Mouse (Mus musculus): ENCODE results near the gene App. TPM values are rescaled to one million over a fixed set of nuclear protein-coding genes. Genes with fewer than 3 reads are reported as not detected.

Gene App
- polyA plus RNA-seq, 1 experiment, result 207 TPM

GRCm38 (mm10) chr16:85114742-85115141 is 58.8 kb downstream of the App start:
- Histone ChIP-seq H3ac (ENCODE audit: control insufficient read depth, insufficient read length) (no peak overlapping the region), H3K79me2 (ENCODE audit: control insufficient read depth, insufficient read depth) (peaks cover 39% of the 10 kb centered on the region), H3K4me2 (ENCODE audit: low read depth) (peak overlapping the region; percentile 45), H3K4me3 (no peak overlapping the region), H3K27me3 (ENCODE audit: control insufficient read depth, insufficient read depth, insufficient read length) (no peaks in the 10 kb centered on the region), H3K36me3 (ENCODE audit: control insufficient read depth, insufficient read depth) (peaks cover 3% of the 10 kb centered on the region)
- TF ChIP-seq TCF12 (IDR thresholded peaks at IDR 0.05; ENCODE audit: insufficient read depth, poor library complexity, severe bottlenecking) (peak; percentile 77), TCF3 (IDR thresholded peaks at IDR 0.05; ENCODE audit: insufficient read length, low read depth) (no peak), MYOG (IDR thresholded peaks at IDR 0.05; ENCODE audit: control insufficient read depth in 1 of 3, insufficient read depth in 1 of 3, insufficient read length in 2 of 3, low read depth in 2 of 3) (peak in 2 of 3 experiments; percentile 38 to 79), REST (IDR thresholded peaks at IDR 0.05; ENCODE audit: insufficient read depth, insufficient read length) (no peak), POLR2AphosphoS2 (IDR thresholded peaks at IDR 0.05; ENCODE audit: insufficient read length, low read depth) (no peak), MAX (IDR thresholded peaks at IDR 0.05; ENCODE audit: low read depth) (no peak), POLR2A (IDR thresholded peaks at IDR 0.05; ENCODE audit: insufficient read length, low read depth) (no peak), E2F4 (IDR thresholded peaks at IDR 0.05; ENCODE audit: insufficient read depth) (no peak), USF1 (IDR thresholded peaks at IDR 0.05; ENCODE audit: low read depth) (no peak), SRF (IDR thresholded peaks at IDR 0.05; ENCODE audit: control insufficient read depth, insufficient read length, low read depth) (no peak), CEBPB (IDR thresholded peaks at IDR 0.05; ENCODE audit: insufficient read depth, poor library complexity, severe bottlenecking) (no peak), MYOD1 (IDR thresholded peaks at IDR 0.05; ENCODE audit: control insufficient read depth in 1 of 3, insufficient read length in 2 of 3, low read depth in 2 of 3) (peak; percentile 69 to 87 (median 75))

- H3K4me3 ChIP-seq, result no peak overlapping the region
- H3K4me2 ChIP-seq (ENCODE audit: low read depth), result no peak overlapping the region
- TF ChIP-seq REST (IDR thresholded peaks at IDR 0.05; ENCODE audit: insufficient read depth, insufficient read length) (no peak), POLR2AphosphoS2 (IDR thresholded peaks at IDR 0.05; ENCODE audit: insufficient read length, low read depth) (no peak), TCF12 (IDR thresholded peaks at IDR 0.05; ENCODE audit: insufficient read depth, poor library complexity, severe bottlenecking) (no peak), USF1 (IDR thresholded peaks at IDR 0.05; ENCODE audit: low read depth) (no peak), CEBPB (IDR thresholded peaks at IDR 0.05; ENCODE audit: insufficient read depth, poor library complexity, severe bottlenecking) (no peak), POLR2A (IDR thresholded peaks at IDR 0.05; ENCODE audit: insufficient read length, low read depth) (no peak), SRF (IDR thresholded peaks at IDR 0.05; ENCODE audit: control insufficient read depth, insufficient read length, low read depth) (no peak), E2F4 (IDR thresholded peaks at IDR 0.05; ENCODE audit: insufficient read depth) (no peak), MAX (IDR thresholded peaks at IDR 0.05; ENCODE audit: low read depth) (no peak), TCF3 (IDR thresholded peaks at IDR 0.05; ENCODE audit: insufficient read length, low read depth) (no peak), MYOD1 (IDR thresholded peaks at IDR 0.05; ENCODE audit: control insufficient read depth in 1 of 3, insufficient read length in 2 of 3, low read depth in 2 of 3) (no peak), MYOG (IDR thresholded peaks at IDR 0.05; ENCODE audit: control insufficient read depth in 1 of 3, insufficient read depth in 1 of 3, insufficient read length in 2 of 3, low read depth in 2 of 3) (no peak)
- peaks cover 46% of the 10 kb centered on the region for H3K79me2 ChIP-seq (ENCODE audit: control insufficient read depth, insufficient read depth)
- no peaks in the 10 kb centered on the region for H3K27me3 ChIP-seq (ENCODE audit: control insufficient read depth, insufficient read depth, insufficient read length)
- H3ac ChIP-seq (ENCODE audit: control insufficient read depth, insufficient read length), result no peak overlapping the region
- H3K36me3 ChIP-seq (ENCODE audit: control insufficient read depth, insufficient read depth), result no peaks in the 10 kb centered on the region
Observed at GRCm38 (mm10) chr16:85113941-85114340, 59.6 kb downstream of the App start.

- Histone ChIP-seq H3K4me3 (no peak overlapping the region), H3K4me2 (ENCODE audit: low read depth) (no peak overlapping the region), H3K79me2 (ENCODE audit: control insufficient read depth, insufficient read depth) (peaks cover 62% of the 10 kb centered on the region), H3K27me3 (ENCODE audit: control insufficient read depth, insufficient read depth, insufficient read length) (no peaks in the 10 kb centered on the region), H3K36me3 (ENCODE audit: control insufficient read depth, insufficient read depth) (no peaks in the 10 kb centered on the region), H3ac (ENCODE audit: control insufficient read depth, insufficient read length) (no peak overlapping the region)
- TF ChIP-seq SRF (IDR thresholded peaks at IDR 0.05; ENCODE audit: control insufficient read depth, insufficient read length, low read depth) (no peak), POLR2AphosphoS2 (IDR thresholded peaks at IDR 0.05; ENCODE audit: insufficient read length, low read depth) (no peak), USF1 (IDR thresholded peaks at IDR 0.05; ENCODE audit: low read depth) (no peak), POLR2A (IDR thresholded peaks at IDR 0.05; ENCODE audit: insufficient read length, low read depth) (no peak), E2F4 (IDR thresholded peaks at IDR 0.05; ENCODE audit: insufficient read depth) (no peak), MYOD1 (IDR thresholded peaks at IDR 0.05; ENCODE audit: control insufficient read depth in 1 of 3, insufficient read length in 2 of 3, low read depth in 2 of 3) (no peak), CEBPB (IDR thresholded peaks at IDR 0.05; ENCODE audit: insufficient read depth, poor library complexity, severe bottlenecking) (no peak), TCF12 (IDR thresholded peaks at IDR 0.05; ENCODE audit: insufficient read depth, poor library complexity, severe bottlenecking) (no peak)
Observed at GRCm38 (mm10) chr16:85112254-85112653, 61.3 kb downstream of the App start.

GRCm38 (mm10) chr16:85110428-85110827 is 63.1 kb downstream of the App start:
- Histone ChIP-seq H3K79me2 (ENCODE audit: control insufficient read depth, insufficient read depth) (peaks cover 64% of the 10 kb centered on the region), H3K4me2 (ENCODE audit: low read depth) (no peak overlapping the region), H3ac (ENCODE audit: control insufficient read depth, insufficient read length) (no peak overlapping the region), H3K27me3 (ENCODE audit: control insufficient read depth, insufficient read depth, insufficient read length) (no peaks in the 10 kb centered on the region), H3K36me3 (ENCODE audit: control insufficient read depth, insufficient read depth) (no peaks in the 10 kb centered on the region), H3K4me3 (no peak overlapping the region)
- TF ChIP-seq POLR2AphosphoS2 (IDR thresholded peaks at IDR 0.05; ENCODE audit: insufficient read length, low read depth) (no peak), CEBPB (IDR thresholded peaks at IDR 0.05; ENCODE audit: insufficient read depth, poor library complexity, severe bottlenecking) (no peak), POLR2A (IDR thresholded peaks at IDR 0.05; ENCODE audit: insufficient read length, low read depth) (no peak), MAX (IDR thresholded peaks at IDR 0.05; ENCODE audit: low read depth) (no peak), TCF3 (IDR thresholded peaks at IDR 0.05; ENCODE audit: insufficient read length, low read depth) (no peak), TCF12 (IDR thresholded peaks at IDR 0.05; ENCODE audit: insufficient read depth, poor library complexity, severe bottlenecking) (no peak), USF1 (IDR thresholded peaks at IDR 0.05; ENCODE audit: low read depth) (no peak), MYOD1 (IDR thresholded peaks at IDR 0.05; ENCODE audit: control insufficient read depth in 1 of 3, insufficient read length in 2 of 3, low read depth in 2 of 3) (no peak), SRF (IDR thresholded peaks at IDR 0.05; ENCODE audit: control insufficient read depth, insufficient read length, low read depth) (no peak), REST (IDR thresholded peaks at IDR 0.05; ENCODE audit: insufficient read depth, insufficient read length) (no peak), E2F4 (IDR thresholded peaks at IDR 0.05; ENCODE audit: insufficient read depth) (no peak), MYOG (IDR thresholded peaks at IDR 0.05; ENCODE audit: control insufficient read depth in 1 of 3, insufficient read depth in 1 of 3, insufficient read length in 2 of 3, low read depth in 2 of 3) (no peak)

Data from myocyte (in vitro differentiated cells).